Mouse (Mus musculus): Measurements from ENCODE around the gene Tmem117.

Gene Tmem117

GRCm38 (mm10) chr15:94771691-94772090, 142.7 kb downstream of the Tmem117 start:
- peak in 1 of 2 experiments; percentile 25 for DNase-seq

- DNase-seq: no peak
Observed at GRCm38 (mm10) chr15:94776119-94777069, 147.4 kb downstream of the Tmem117 start.

GRCm38 (mm10) chr15:94781556-94781955, 152.5 kb downstream of the Tmem117 start:
- peak; percentile 54 to 65 for DNase-seq

GRCm38 (mm10) chr15:94793455-94793854, 164.4 kb downstream of the Tmem117 start:
- no peak for DNase-seq

- DNase-seq: no peak
Observed at GRCm38 (mm10) chr15:94795484-94795883, 166.5 kb downstream of the Tmem117 start.

- DNase-seq: no peak
Observed at GRCm38 (mm10) chr15:94798236-94798635, 169.2 kb downstream of the Tmem117 start.

GRCm38 (mm10) chr15:94801462-94801861, 172.4 kb downstream of the Tmem117 start:
- DNase-seq: no peak

- DNase-seq: no peak
Observed at GRCm38 (mm10) chr15:94802820-94803219, 173.8 kb downstream of the Tmem117 start.

- DNase-seq: no peak
Observed at GRCm38 (mm10) chr15:94803624-94804342, 174.8 kb downstream of the Tmem117 start.

GRCm38 (mm10) chr15:94806005-94806404, 177.0 kb downstream of the Tmem117 start:
- DNase-seq: no peak

- DNase-seq: no peak
Observed at GRCm38 (mm10) chr15:94811550-94811949, 182.5 kb downstream of the Tmem117 start.

GRCm38 (mm10) chr15:94814213-94815100, 185.4 kb downstream of the Tmem117 start:
- no peak for DNase-seq

- no peak for DNase-seq
Observed at GRCm38 (mm10) chr15:94835634-94836033, 206.6 kb downstream of the Tmem117 start.

GRCm38 (mm10) chr15:94838646-94839045, 209.6 kb downstream of the Tmem117 start:
- DNase-seq: no peak

- peak; percentile 23 to 25 for DNase-seq
Observed at GRCm38 (mm10) chr15:94847501-94847900, 218.5 kb downstream of the Tmem117 start.

- DNase-seq: no peak
Observed at GRCm38 (mm10) chr15:94859641-94860040, 230.6 kb downstream of the Tmem117 start.

- no peak for DNase-seq
Observed at GRCm38 (mm10) chr15:94861173-94861572, 232.1 kb downstream of the Tmem117 start.

GRCm38 (mm10) chr15:94864134-94864533, 235.1 kb downstream of the Tmem117 start:
- DNase-seq: no peak

GRCm38 (mm10) chr15:94868372-94868771, 239.3 kb downstream of the Tmem117 start:
- no peak for DNase-seq

- no peak for DNase-seq
Observed at GRCm38 (mm10) chr15:94885026-94885425, 256.0 kb downstream of the Tmem117 start.

- DNase-seq: no peak
Observed at GRCm38 (mm10) chr15:94893201-94893600, 264.2 kb downstream of the Tmem117 start.

- DNase-seq: peak in 1 of 2 experiments; percentile 33
Observed at GRCm38 (mm10) chr15:94894086-94894485, 265.1 kb downstream of the Tmem117 start.

GRCm38 (mm10) chr15:94895681-94896080, 266.6 kb downstream of the Tmem117 start:
- peak; percentile 81 to 87 for DNase-seq
